Mouse (Mus musculus) ES-E14 (cell line): Measurements from ENCODE around the gene Selenok.

Experiments
- CHD2 ChIP-seq: IDR thresholded peaks from 2 replicates; pipeline ENCODE4 v1.6.1; 2014; ENCODE audit warnings: mild to moderate bottlenecking, low read depth, low read length, inconsistent platforms
- HCFC1 ChIP-seq: IDR thresholded peaks from 2 replicates; pipeline ENCODE4 v1.6.1; 2012; ENCODE audit warnings: low read length, inconsistent platforms, borderline replicate concordance; ENCODE audit not compliant: insufficient read depth
- MAFK ChIP-seq: IDR thresholded peaks from 2 replicates; pipeline ENCODE4 v1.6.1; 2014; ENCODE audit warnings: mild to moderate bottlenecking, low read depth, low read length, inconsistent platforms; ENCODE audit not compliant: insufficient read depth
- ZC3H11A ChIP-seq: IDR thresholded peaks from 2 replicates; pipeline ENCODE4 v1.6.1; 2012; ENCODE audit warnings: low read depth, mild to moderate bottlenecking, inconsistent platforms, low read length, borderline replicate concordance
- ZNF384 ChIP-seq: IDR thresholded peaks from 2 replicates; pipeline ENCODE4 v1.6.1; 2012; ENCODE audit warnings: low read depth, low read length, inconsistent platforms

DNA sequence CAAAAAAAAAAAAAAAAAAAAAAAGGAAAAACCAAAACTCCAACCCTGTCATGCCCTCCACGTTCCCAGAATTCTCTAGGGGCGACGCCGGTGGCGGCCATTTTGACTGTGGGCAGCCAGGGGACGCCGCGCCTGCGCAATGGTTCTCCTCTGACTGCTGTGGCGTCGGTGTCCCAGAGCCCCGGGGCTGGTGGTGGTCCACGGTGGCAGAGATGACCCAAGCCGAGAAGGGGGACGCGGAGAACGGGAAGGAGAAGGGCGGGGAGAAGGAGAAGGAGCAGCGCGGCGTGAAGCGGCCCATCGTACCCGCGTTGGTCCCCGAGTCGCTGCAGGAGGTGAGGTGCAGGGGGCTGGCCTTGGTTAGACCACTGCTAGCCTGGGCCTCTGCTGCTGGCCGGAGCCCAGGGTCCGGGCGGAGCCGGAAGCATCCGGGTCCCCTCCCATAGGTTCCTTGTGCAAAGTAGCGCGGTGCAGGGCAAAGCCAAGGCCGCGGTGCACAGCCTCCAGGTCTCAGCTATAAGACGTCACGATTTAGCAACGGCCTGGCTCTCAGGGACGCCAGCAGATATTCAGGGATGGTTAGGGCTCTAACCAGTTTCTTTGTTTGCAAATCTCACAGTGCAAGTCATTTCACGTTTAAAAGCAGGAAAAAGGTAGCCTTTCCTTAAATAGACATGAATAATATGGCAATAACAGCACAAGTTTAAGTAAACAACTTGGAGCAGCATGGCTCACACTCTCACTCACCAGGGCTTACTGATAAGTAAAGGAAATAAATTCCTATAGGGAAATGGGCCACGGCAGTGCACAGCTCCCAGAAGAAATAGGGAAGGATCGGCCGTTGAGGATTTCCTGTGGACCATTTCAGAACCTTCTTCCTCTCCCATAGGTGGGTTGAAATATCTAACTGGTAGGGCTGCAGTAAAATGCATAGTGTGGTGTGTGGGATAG lies 10.4 kb downstream of the Selenok start, which contains the start of gene Actr8:
- TF ChIP-seq HCFC1 (peak; percentile 89), CHD2 (no peak), MAFK (no peak), ZC3H11A (no peak), ZNF384 (peak; percentile 96)
